8 mouse cellular contexts compared by ENCODE assay signal in the genomic region with DNA sequence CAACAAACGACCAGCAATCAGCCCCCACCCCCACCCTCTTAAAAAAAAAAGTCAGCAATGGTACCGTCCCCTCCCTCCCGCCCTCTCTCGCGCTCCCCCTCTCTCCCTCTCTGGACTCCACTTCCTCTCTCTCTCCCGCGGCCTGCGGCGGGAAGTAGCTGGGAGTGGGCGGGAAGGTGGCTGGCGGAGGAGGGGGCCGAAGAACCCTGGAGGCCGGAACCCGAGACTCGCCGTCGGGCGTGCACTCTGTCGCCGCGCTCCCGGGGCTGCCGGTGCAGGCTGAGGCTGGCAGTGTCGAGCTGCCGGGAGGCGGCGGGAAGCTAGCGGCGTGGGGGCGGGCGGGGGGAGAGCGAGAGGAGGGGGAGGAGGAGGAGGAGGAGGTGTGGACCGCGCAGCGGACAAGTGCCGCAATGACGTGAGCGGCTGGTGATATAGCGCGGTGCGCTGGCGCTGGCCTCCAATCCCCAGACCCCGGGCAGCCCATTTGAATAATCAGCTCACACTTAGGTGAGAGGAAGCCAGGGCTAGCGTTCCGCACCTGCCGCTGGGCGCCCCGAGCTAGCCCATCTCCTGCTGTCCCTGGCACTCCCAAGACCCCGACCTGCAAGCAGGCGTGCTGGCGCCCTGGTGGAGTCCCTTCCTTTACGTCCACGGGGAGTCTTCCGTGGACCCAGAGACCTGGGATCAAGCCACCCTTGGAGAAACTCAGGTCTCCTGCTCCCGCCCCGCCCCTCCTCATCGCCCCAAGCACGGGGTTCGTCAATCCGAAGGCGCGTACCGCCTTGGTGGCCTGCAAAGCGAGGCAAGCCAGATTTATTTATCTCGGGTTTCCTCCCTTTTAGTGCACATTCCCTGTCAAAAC. TPM values are rescaled to one million over a fixed set of nuclear protein-coding genes. Genes with fewer than 3 reads are reported as not detected.
DNase-seq lines count a peak whose midpoint lies in the region; ATAC-seq and TF ChIP-seq lines count a peak whose summit lies in the region.

No protein-coding gene starts in this region.

- peak overlapping the region; percentile 57 for H3K4me2 ChIP-seq in embryonic facial prominence, embryonic 13.5 days
- peak overlapping the region; percentile 76 for H3K4me2 ChIP-seq in intestine, embryonic 16.5 days (ENCODE audit: low read depth, low read length)

- H3K4me3 ChIP-seq in ES-Bruce4 (ENCODE audit: low read depth, low read length): peak overlapping the region; percentile 41
- H3K4me3 ChIP-seq in embryonic facial prominence, embryonic 13.5 days: peak overlapping the region; percentile 36
- H3K4me3 ChIP-seq in intestine, embryonic 16.5 days (ENCODE audit: low read length): peak overlapping the region; percentile 54

- no peak for TF ChIP-seq EP300 in ES-Bruce4 (IDR thresholded peaks at IDR 0.05; ENCODE audit: insufficient read depth, low read depth, low read length)

- no peaks in the 10 kb centered on the region for H3K9me3 ChIP-seq in ES-Bruce4 (replicated peaks; ENCODE audit: control insufficient read depth, insufficient read depth, low read length, poor library complexity, severe bottlenecking)
- no peaks in the 10 kb centered on the region for H3K9me3 ChIP-seq in embryonic facial prominence, embryonic 13.5 days
- 0 out of 2 replicates have a peak, but pooled peaks cover 4% of the 10 kb centered on the region for H3K9me3 ChIP-seq in intestine, embryonic 16.5 days (ENCODE audit: control insufficient read depth, low read length)

- no peaks in the 10 kb centered on the region for H3K4me1 ChIP-seq in ES-Bruce4 (ENCODE audit: control insufficient read depth, insufficient read depth, low read length)
- H3K4me1 ChIP-seq in embryonic facial prominence, embryonic 13.5 days: peaks cover 26% of the 10 kb centered on the region
- peaks cover 17% of the 10 kb centered on the region for H3K4me1 ChIP-seq in intestine, embryonic 16.5 days (ENCODE audit: control insufficient read depth, insufficient read depth, low read length)

- H3K36me3 ChIP-seq in ES-Bruce4 (ENCODE audit: control insufficient read depth, insufficient read depth, low read length, poor library complexity, severe bottlenecking): no peaks in the 10 kb centered on the region
- no peaks in the 10 kb centered on the region for H3K36me3 ChIP-seq in embryonic facial prominence, embryonic 13.5 days
- H3K36me3 ChIP-seq in intestine, embryonic 16.5 days (ENCODE audit: control insufficient read depth, insufficient read depth, low read length): no peaks in the 10 kb centered on the region

- no peak for TF ChIP-seq CTCF in ES-Bruce4 (IDR thresholded peaks at IDR 0.05; ENCODE audit: low read depth, low read length)

- peak; percentile 45; the same call in 1 of the 2 replicates for ATAC-seq in embryonic facial prominence, embryonic 13.5 days (ENCODE audit: insufficient number of reproducible peaks, insufficient read depth, low FRiP score, low TSS enrichment, low read depth)
- ATAC-seq in intestine, embryonic 16.5 days: peak; percentile 61

- DNase-seq in lung, postnatal 36 days: peak; percentile 78
- DNase-seq in frontal cortex, postnatal 14 days (ENCODE audit: low spot score in 2 of 2): no peak
- DNase-seq in cerebellum, postnatal 25 days: no peak
- DNase-seq in spleen, adult 18-20 months: no peak
- DNase-seq in gastrocnemius, adult 18-20 months (ENCODE audit: low spot score): no peak

- peaks cover 43% of the 10 kb centered on the region for H3K27me3 ChIP-seq in ES-Bruce4 (ENCODE audit: control insufficient read depth, insufficient read depth, low read length, poor library complexity, severe bottlenecking)
- peaks cover 100% of the 10 kb centered on the region for H3K27me3 ChIP-seq in embryonic facial prominence, embryonic 13.5 days
- H3K27me3 ChIP-seq in intestine, embryonic 16.5 days (replicated peaks; ENCODE audit: control insufficient read depth, insufficient read depth, low read length): peaks cover 76% of the 10 kb centered on the region

- peak overlapping the region; percentile 32; the same call in 1 of the 2 replicates for H3K9ac ChIP-seq in ES-Bruce4 (ENCODE audit: low read depth, poor library complexity, severe bottlenecking)
- no peak overlapping the region for H3K9ac ChIP-seq in embryonic facial prominence, embryonic 13.5 days
- H3K9ac ChIP-seq in intestine, embryonic 16.5 days (ENCODE audit: low read depth, low read length): peak overlapping the region; percentile 53; the same call in 1 of the 2 replicates

- TF ChIP-seq POLR2A in ES-Bruce4 (IDR thresholded peaks at IDR 0.05; ENCODE audit: insufficient read depth, low read length): no peak

- H3K27ac ChIP-seq in ES-Bruce4 (ENCODE audit: insufficient read depth, low read length): no peak overlapping the region
- no peak overlapping the region for H3K27ac ChIP-seq in embryonic facial prominence, embryonic 13.5 days
- peak overlapping the region; percentile 54 for H3K27ac ChIP-seq in intestine, embryonic 16.5 days (ENCODE audit: low read length)

- under 1% methylated on average over 59 of the region's 65 CpGs for WGBS in embryonic facial prominence, embryonic 13.5 days
- 1% methylated on average over 55 of the region's 65 CpGs for WGBS in intestine, embryonic 16.5 days

RNA-seq across cellular contexts. Expression of gene Foxa2, which starts 0.6 kb away (rescaled TPM):
- 0.85 TPM in 1 of 2 replicates, not detected in the other for polyA plus RNA-seq in ES-Bruce4 (2011; ENCODE audit: insufficient read depth, insufficient read length, low read depth, missing spikeins)
- 0.17 TPM in 1 of 2 replicates, not detected in the other for polyA plus RNA-seq in embryonic facial prominence, embryonic 13.5 days (2015; fragmentation: Nextera tagmentation; extraction: Ambion mirVana)
- 3.4 and 4.1 TPM in 2 replicates for polyA plus RNA-seq in intestine, embryonic 16.5 days (2015; fragmentation: Nextera tagmentation; extraction: Ambion mirVana)
- total RNA-seq in gastrocnemius, adult 18-20 months (2021): not detected
